ENCODE assay signal across 14 mouse cellular contexts in genomic region chr1:160843671-160844070, GRCm38 (mm10). TPM values are rescaled to one million over a fixed set of nuclear protein-coding genes. Genes with fewer than 3 reads are reported as not detected.
DNase-seq lines count a peak whose midpoint lies in the region; ATAC-seq lines count a peak whose summit lies in the region.
"Had no signal": no experiment of that assay in that cellular context is flagged by ENCODE, and none has a peak within 500 bp of the region (broad histone marks: within the 10 kb centered on the region; RNA-seq: fewer than 3 reads in every experiment).

No protein-coding gene starts in this region.

- no peak overlapping the region for H3K9ac ChIP-seq in liver, embryonic 11.5 days (ENCODE audit: low read depth, low read length)
- no peak overlapping the region for H3K9ac ChIP-seq in liver, embryonic 16.5 days (ENCODE audit: low read depth, low read length)
- H3K9ac ChIP-seq: embryonic facial prominence, embryonic 12.5 days; hindbrain, embryonic 12.5 days; limb, embryonic 12.5 days had no signal

- intact Hi-C loops in gastrocnemius, postnatal 14 days (cut with DNase I; ENCODE audit: low total_unique reads): no loop called here

- H3K4me2 ChIP-seq in liver, embryonic 11.5 days: no peak overlapping the region
- H3K4me2 ChIP-seq in liver, embryonic 16.5 days (ENCODE audit: low read depth, low read length): no peak overlapping the region
- H3K4me2 ChIP-seq: embryonic facial prominence, embryonic 12.5 days; hindbrain, embryonic 12.5 days; limb, embryonic 12.5 days; midbrain, embryonic 11.5 days had no signal

- H3K27ac ChIP-seq in liver, embryonic 11.5 days (ENCODE audit: low read depth, low read length): no peak overlapping the region
- no peak overlapping the region for H3K27ac ChIP-seq in liver, embryonic 16.5 days (ENCODE audit: low read length)
- H3K27ac ChIP-seq: embryonic facial prominence, embryonic 12.5 days; hindbrain, embryonic 12.5 days; limb, embryonic 12.5 days had no signal

- H3K36me3 ChIP-seq in liver, embryonic 11.5 days (ENCODE audit: control insufficient read depth, insufficient read depth, low read length): no peaks in the 10 kb centered on the region
- H3K36me3 ChIP-seq in liver, embryonic 16.5 days (ENCODE audit: control insufficient read depth, insufficient read depth): no peaks in the 10 kb centered on the region
- H3K36me3 ChIP-seq: embryonic facial prominence, embryonic 12.5 days; hindbrain, embryonic 12.5 days; limb, embryonic 12.5 days had no signal

- no peaks in the 10 kb centered on the region; the same call in 1 of the 2 replicates for H3K4me1 ChIP-seq in liver, embryonic 11.5 days (replicated peaks; ENCODE audit: control insufficient read depth, insufficient read depth, low read length)
- peaks cover 11% of the 10 kb centered on the region for H3K4me1 ChIP-seq in liver, embryonic 16.5 days (ENCODE audit: control insufficient read depth, low read depth, low read length)
- H3K4me1 ChIP-seq: embryonic facial prominence, embryonic 12.5 days; hindbrain, embryonic 12.5 days; limb, embryonic 12.5 days had no signal

- no peaks in the 10 kb centered on the region for H3K27me3 ChIP-seq in liver, embryonic 11.5 days (replicated peaks; ENCODE audit: control insufficient read depth, insufficient read depth, low read length)
- no peaks in the 10 kb centered on the region for H3K27me3 ChIP-seq in liver, embryonic 16.5 days (ENCODE audit: control insufficient read depth, insufficient read depth, low read depth, low read length)
- H3K27me3 ChIP-seq: embryonic facial prominence, embryonic 12.5 days; hindbrain, embryonic 12.5 days; limb, embryonic 12.5 days had no signal

- 84% methylated on average over 6 of the region's 6 CpGs for WGBS in liver, embryonic 11.5 days
- 73% methylated on average over 6 of the region's 6 CpGs for WGBS in liver, embryonic 16.5 days (ENCODE audit: insufficient replicate concordance)

- DNase-seq in CD4-positive, CD25-positive, alpha-beta regulatory T cell, adult 2 months (ENCODE audit: low read depth, low spot score): peak; percentile 52
- DNase-seq in liver: peak; percentile 44
- DNase-seq in liver, embryonic 11.5 days (ENCODE audit: low spot score): no peak
- peak; percentile 50 for DNase-seq in R1 (ENCODE audit: low read depth, low spot score)
- DNase-seq in gastrocnemius, postnatal 14 days: no peak
- DNase-seq: cerebellum, adult 9-11 months had no signal

- no peak for ATAC-seq in CD4-positive, CD25-positive, alpha-beta regulatory T cell, adult 4 months
- ATAC-seq in liver, embryonic 11.5 days (replicated peaks; ENCODE audit: low FRiP score): no peak
- ATAC-seq in liver, embryonic 16.5 days (ENCODE audit: low read depth): 0 out of 2 replicates have a peak, but pooled peaks have one; percentile 43
- no peak for ATAC-seq in cerebellum, adult (ENCODE audit: insufficient number of reproducible peaks, low FRiP score, low TSS enrichment)
- ATAC-seq: forebrain, embryonic 16.5 days had no signal

- H3K4me3 ChIP-seq in liver, embryonic 11.5 days (ENCODE audit: low read depth, low read length): no peak overlapping the region
- no peak overlapping the region for H3K4me3 ChIP-seq in liver, embryonic 16.5 days (ENCODE audit: low read depth, low read length)
- H3K4me3 ChIP-seq: embryonic facial prominence, embryonic 12.5 days; hindbrain, embryonic 12.5 days; limb, embryonic 12.5 days had no signal

- no peaks in the 10 kb centered on the region for H3K9me3 ChIP-seq in liver, embryonic 11.5 days (ENCODE audit: control insufficient read depth, low read length)
- H3K9me3 ChIP-seq in liver, embryonic 16.5 days (replicated peaks; ENCODE audit: control insufficient read depth, low read length): no peaks in the 10 kb centered on the region
- H3K9me3 ChIP-seq: embryonic facial prominence, embryonic 12.5 days; hindbrain, embryonic 12.5 days; limb, embryonic 12.5 days had no signal

RNA-seq across cellular contexts. Expression of gene Rabgap1l, which starts 50.7 kb away (rescaled TPM):
- polyA plus RNA-seq in CD4-positive, CD25-positive, alpha-beta regulatory T cell, adult 4 months (2017; shearing (Covaris generic)): 100 to 1,000 TPM; 268 to 348 TPM
- 63.5 and 69.3 TPM in 2 replicates for polyA plus RNA-seq in liver, embryonic 11.5 days (2014; fragmentation: Nextera tagmentation; extraction: Ambion mirVana)
- polyA plus RNA-seq in liver, embryonic 16.5 days (2015; fragmentation: Nextera tagmentation; extraction: Ambion mirVana): 27.6 and 28.9 TPM in 2 replicates
- 10 to 100 TPM; 12.6 to 13.7 TPM for total RNA-seq in gastrocnemius, postnatal 14 days (2021)

Comparison
In these comparisons a context has a peak if more than half of its experiments do, and no peak if none do; other contexts are left out.
1. DNase-seq: peak in CD4-positive, CD25-positive, alpha-beta regulatory T cell, adult 2 months (single experiment), liver (single experiment) and R1 (single experiment); none in liver, embryonic 11.5 days (single experiment) and gastrocnemius, postnatal 14 days (single experiment).